Mouse (Mus musculus) cerebellum, adult 2 months (tissue): ENCODE measurements around the gene Gjb5. TPM values are rescaled to one million over a fixed set of nuclear protein-coding genes. Genes with fewer than 3 reads are reported as not detected.

Source experiments
- DNase-seq, 2 experiments: peaks; one replicate each; pipeline ENCODE4 v3.0.0; 2021
- H3K27ac ChIP-seq: fragments of 200-500 bp; 2 replicates; pipeline ENCODE4 v1.5.1; 2012; ENCODE audit warnings: low read length, control low read depth, inconsistent platforms; ENCODE audit not compliant: insufficient read depth
- H3K27me3 ChIP-seq: fragments of 200-500 bp; 2 replicates; pipeline ENCODE4 v1.6.1; 2012; ENCODE audit warnings: inconsistent platforms, mild to moderate bottlenecking, low read length, moderate library complexity; ENCODE audit not compliant: control insufficient read depth, insufficient read depth
- H3K4me1 ChIP-seq: fragments of 200-500 bp; 2 replicates; pipeline ENCODE4 v1.6.1; 2011; ENCODE audit warnings: low read length; ENCODE audit not compliant: control insufficient read depth, insufficient read depth
- H3K4me3 ChIP-seq: fragments of 200-500 bp; replicated peaks from 2 replicates; pipeline ENCODE3; 2011; ENCODE audit warnings: mild to moderate bottlenecking, low read depth, low read length, control low read depth; ENCODE audit not compliant: insufficient read depth
- CTCF ChIP-seq: fragments of 200-500 bp; IDR thresholded peaks from 2 replicates; pipeline ENCODE4 v1.5.1; 2011; ENCODE audit warnings: low read depth, mild to moderate bottlenecking, control low read depth, low read length, moderate library complexity, borderline replicate concordance; ENCODE audit not compliant: insufficient read depth
- POLR2A ChIP-seq: fragments of 200-500 bp; IDR thresholded peaks from 2 replicates; pipeline ENCODE4 v1.6.1; 2011; ENCODE audit warnings: low read length, control low read depth, borderline replicate concordance; ENCODE audit not compliant: insufficient read depth
- WGBS: fragments of 180-500 bp; shearing (Covaris S2); methylation state at CpG from one replicate; pipeline ENCODE4 v1.1.7; 2018; 5-methylcytosine and 5-hydroxymethylcytosine counted together
- polyA plus RNA-seq: library from polyadenylated mRNA; depleted of rRNA; stranded (reverse); fragments of >200 nt; gene quantifications from 2 replicates; pipeline ENCODE4 v1.2.3, GENCODE M21; 2012

Gjb5 gene
- polyA plus RNA-seq, 1 experiment: 0.05 TPM

DNA sequence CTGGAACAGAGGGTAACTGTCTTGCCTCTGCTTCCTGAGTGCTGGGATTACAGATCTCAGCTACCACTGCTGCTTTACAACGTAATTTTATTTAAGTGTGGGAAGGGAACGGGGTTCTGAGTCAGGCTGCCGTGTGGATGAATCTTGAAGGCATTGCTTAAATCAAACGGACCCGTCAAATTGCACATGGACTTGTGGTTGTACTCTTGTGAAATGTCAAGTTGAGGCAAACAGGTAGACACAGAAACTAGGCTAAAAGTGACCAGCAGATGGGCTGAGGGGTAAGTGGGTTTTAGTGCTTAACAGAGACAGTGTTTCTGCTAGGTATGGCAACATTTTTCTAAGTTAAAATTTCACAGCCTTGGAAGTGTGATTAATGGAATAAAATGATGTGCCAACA lies 20.3 kb downstream of the Gjb5 start:
- WGBS: 89% methylated on average over 5 of the region's 5 CpGs
- Histone ChIP-seq H3K4me3 (no peak overlapping the region), H3K27ac (no peak overlapping the region), H3K4me1 (no peaks in the 10 kb centered on the region), H3K27me3 (no peaks in the 10 kb centered on the region; the same call in 1 of the 2 replicates)
- no peak for DNase-seq
- no peak for TF ChIP-seq CTCF
- no peak for TF ChIP-seq POLR2A

DNA sequence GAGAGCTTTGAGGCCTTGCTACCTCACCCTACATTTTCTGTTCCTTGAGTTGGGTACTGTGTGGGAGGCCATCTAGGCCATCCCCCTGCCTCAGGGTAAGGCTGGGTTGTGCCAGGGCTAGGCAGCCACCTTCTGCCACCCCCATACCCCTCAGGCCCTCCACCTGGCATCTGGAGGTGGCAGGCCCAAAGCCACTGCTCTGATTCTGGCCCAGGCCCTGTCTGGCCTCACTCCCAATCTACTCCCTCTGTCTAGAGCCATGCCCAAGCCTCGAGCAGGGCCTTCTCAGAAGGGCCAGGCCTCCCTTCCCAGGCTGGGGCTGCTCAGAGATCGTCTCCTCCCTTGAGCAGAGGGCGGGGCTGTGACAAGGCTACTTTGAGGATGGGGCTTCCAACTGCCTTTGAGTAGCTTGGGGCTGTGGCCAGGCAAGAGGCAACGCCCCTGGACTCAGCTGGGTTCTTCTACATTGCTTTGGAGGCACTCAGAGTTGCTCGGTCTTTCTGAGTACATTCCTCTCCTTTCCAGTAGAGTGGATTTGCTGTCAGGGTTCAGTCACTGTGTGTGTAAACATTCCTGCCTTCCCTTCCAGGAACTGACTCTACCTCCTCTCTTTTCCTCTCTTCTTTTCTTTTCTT lies 23.0 kb downstream of the Gjb5 start:
- no peak for TF ChIP-seq CTCF
- no peak for TF ChIP-seq POLR2A
- DNase-seq: no peak

DNA sequence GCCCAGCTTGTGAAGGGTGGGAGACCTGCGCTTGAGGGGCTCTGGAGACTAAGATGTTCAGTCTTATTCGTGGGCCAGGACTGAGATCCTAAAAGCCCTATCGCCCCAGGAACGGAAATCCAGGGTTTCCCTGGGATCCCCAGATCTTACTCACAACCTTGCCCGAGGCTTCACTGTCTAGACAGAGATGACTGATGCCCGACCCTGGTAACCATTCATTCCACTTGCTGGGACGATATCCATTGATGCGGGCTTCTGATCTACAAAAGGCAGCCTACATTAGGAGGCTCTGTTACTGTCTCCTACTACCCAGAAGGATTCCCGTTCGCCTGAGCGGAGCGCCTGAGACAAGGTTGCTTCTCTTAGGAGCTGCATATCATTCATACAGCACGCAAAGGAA lies 26.8 kb downstream of the Gjb5 start:
- no peak for DNase-seq
- H3K4me1 ChIP-seq: no peaks in the 10 kb centered on the region
- TF ChIP-seq POLR2A (no peak), CTCF (no peak)
- H3K27ac ChIP-seq: no peak overlapping the region
- H3K4me3 ChIP-seq: no peak overlapping the region
- 29% methylated on average over 13 of the region's 13 CpGs for WGBS
- H3K27me3 ChIP-seq: peaks cover 3% of the 10 kb centered on the region; the same call in 1 of the 2 replicates

More for the DNA sequence above, 23.0 kb downstream of the Gjb5 start:
- Histone ChIP-seq H3K4me3 (no peak overlapping the region), H3K27me3 (peaks cover 3% of the 10 kb centered on the region; the same call in 1 of the 2 replicates), H3K4me1 (no peaks in the 10 kb centered on the region), H3K27ac (no peak overlapping the region)
- WGBS: 42% methylated on average over 5 of the region's 5 CpGs

DNA sequence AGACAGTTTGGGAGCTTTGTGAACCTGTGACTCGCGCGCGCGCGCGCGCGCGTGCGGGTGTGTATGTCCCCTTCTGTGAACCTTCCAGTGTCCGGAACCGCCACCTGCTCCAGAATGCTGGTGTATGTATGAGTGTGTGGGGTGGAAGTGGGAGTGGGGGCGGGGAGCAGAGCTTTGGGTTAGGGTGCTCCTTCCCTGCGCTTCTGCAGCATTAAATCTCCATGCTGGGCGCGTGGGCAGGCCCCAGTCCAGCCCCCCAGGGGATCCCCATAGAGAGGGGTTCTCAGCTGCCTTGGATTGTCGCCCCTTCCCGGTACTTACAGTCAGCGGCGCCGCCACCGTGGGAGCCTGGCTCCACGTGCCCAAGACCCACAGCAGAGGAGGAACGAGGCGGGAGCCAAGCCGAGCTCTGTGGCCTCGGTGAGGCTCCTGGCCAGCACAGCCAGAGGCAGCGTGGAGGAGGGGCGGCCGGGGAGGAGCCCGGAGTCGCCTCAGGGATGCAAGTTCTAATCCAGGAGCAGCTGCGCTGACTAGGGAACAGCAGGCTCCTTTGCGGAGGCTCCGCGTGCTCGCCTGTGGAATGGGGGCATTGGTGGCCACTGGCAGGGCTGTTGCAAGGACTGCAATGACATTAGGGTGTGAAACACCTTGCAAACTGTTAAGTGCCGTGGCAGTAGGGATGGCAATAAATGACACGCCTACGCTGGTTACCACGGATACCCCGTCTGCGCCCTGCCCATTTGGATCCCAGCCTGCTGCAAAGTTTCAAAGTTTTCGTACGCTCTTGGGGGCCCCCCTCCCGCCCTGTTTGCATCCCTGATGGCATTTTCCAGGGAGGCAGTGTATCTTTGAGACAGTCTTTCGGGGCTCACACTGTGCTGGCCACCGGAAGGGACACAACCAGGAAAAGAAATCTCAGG lies 27.5 kb downstream of the Gjb5 start, which contains the start of gene Gjb3:
Gjb3 (minus strand) TSS at position 664 of the 920 bp plus-strand sequence.
- H3K27ac ChIP-seq: no peak within 1 kb of the TSS
- DNase-seq: no peak
- no peak within 1 kb of the TSS for H3K4me3 ChIP-seq
- 2% methylated on average over 49 of the region's 49 CpGs for WGBS
- no peaks in the 10 kb centered on the region for H3K4me1 ChIP-seq
- TF ChIP-seq POLR2A: no peak
- no peak for TF ChIP-seq CTCF
- peaks cover 3% of the 10 kb centered on the region; the same call in 1 of the 2 replicates for H3K27me3 ChIP-seq

DNA sequence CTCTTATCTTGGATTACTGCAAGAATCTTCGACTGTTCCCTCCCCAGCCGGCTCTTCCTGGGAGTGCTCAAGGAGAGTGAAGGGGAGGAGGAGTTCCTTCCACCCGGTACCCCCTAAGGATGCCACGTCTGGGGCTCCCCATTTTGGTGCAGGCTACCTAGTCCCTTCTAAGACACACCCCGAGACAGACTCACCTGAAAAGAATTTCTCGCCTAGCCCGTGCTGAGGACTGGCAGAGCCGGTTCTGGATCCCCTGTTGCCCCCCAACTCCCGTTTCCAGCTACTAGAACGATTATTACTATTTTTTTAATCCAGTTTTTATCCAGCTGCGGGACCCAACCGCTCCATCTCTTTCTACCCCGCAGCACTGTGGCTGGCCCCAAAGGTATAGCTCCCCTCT lies 28.2 kb downstream of the Gjb5 start:
- 6% methylated on average over 13 of the region's 13 CpGs for WGBS
- no peak for DNase-seq
- Histone ChIP-seq H3K4me1 (no peaks in the 10 kb centered on the region), H3K27ac (no peak overlapping the region), H3K27me3 (peaks cover 3% of the 10 kb centered on the region; the same call in 1 of the 2 replicates), H3K4me3 (no peak overlapping the region)
- TF ChIP-seq POLR2A (no peak), CTCF (no peak)

DNA sequence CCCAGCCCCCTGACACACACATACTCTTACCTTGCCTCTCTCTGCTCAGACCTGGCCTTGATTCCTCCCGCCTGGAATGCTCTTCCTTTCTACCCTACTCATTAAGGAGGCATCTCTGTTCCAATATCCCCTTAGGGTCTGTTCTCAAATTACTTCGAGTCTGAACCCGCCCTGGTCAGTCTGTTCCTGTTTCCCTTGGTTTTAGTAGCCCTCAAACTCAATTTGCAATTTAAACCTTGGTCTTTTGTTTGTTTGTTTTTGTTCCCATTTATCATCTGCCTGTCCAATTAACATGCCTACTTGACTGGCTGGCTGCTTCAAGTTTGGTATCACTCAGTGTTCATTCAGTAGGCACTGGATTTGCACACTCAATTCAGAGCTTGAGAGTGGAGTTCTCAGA lies 28.9 kb downstream of the Gjb5 start:
- 34% methylated on average over 3 of the region's 3 CpGs for WGBS

DNA sequence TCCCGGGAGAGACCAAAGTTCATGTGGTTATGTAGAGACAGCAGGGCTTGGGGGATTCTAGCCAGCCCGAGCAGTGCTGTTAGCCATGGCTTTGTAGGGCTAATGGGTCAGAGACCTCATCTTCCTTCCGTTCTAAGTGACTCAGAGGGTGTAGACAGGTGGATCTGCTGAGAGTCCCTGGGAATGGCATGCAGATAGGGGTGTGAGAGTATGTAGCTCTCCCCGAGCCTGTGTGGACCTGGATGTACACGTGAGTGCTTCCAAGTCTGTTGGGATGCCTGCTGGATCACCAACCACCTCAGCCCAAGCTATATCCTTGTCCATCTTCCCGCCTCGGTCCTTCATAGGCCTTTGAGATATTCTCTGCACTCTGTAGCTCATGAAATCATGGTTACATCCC lies 29.6 kb downstream of the Gjb5 start:
- WGBS: 72% methylated on average over 7 of the region's 7 CpGs
- no peak overlapping the region for H3K4me3 ChIP-seq

More for the DNA sequence above, 28.9 kb downstream of the Gjb5 start:
- no peak for DNase-seq
- Histone ChIP-seq H3K27me3 (peaks cover 3% of the 10 kb centered on the region; the same call in 1 of the 2 replicates), H3K27ac (no peak overlapping the region), H3K4me1 (no peaks in the 10 kb centered on the region), H3K4me3 (no peak overlapping the region)
- no peak for TF ChIP-seq CTCF
- TF ChIP-seq POLR2A: no peak

More for the DNA sequence above, 29.6 kb downstream of the Gjb5 start:
- DNase-seq: no peak
- Histone ChIP-seq H3K27ac (no peak overlapping the region), H3K4me1 (no peaks in the 10 kb centered on the region), H3K27me3 (peaks cover 3% of the 10 kb centered on the region; the same call in 1 of the 2 replicates)
- TF ChIP-seq POLR2A (no peak), CTCF (no peak)
